Mouse (Mus musculus): ENCODE results near the gene Naaladl2. TPM values are rescaled to one million over a fixed set of nuclear protein-coding genes. Genes with fewer than 3 reads are reported as not detected.

The Naaladl2 gene
- polyA plus RNA-seq (2012; rRNA removed; ENCODE audit: low replicate concordance), result 0.13 and 2.0 TPM in 2 replicates

DNA sequence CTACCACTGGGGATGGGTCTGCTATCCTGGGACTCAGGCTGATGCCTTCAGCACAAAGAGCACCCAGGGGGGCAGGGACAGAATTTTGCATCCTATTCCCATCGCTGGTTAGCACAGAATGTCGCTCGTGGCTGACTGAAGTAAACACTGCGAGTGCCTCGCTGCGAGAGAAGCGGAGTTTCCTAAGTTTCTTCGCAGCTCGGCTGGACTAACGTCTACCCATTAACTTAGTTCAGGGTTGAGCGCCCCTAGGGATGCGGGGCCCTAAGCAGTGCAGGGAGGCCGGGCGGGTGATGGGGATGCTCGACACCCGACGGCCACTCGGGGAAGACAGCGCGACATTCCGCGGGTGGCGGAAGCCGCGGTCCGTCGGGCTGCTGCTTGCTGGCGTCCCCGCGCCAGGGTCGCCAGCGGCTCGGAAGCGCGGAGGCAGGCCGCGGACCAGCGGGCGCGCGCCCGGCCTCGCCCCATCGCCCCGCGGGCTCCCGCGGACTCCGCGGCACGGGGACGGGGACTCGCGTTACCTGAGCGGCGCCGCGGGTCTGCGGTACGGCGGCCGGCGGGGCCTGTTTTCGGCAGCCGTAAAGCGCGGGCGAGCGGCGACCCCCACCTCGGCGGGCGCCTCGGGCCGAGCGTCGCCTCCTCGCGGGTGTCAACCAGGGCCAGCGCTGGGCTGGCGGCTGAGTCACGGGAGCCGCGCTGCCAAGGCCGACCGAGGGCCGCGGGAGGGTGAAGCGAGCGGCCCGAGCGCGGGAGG lies at the start of gene Naaladl2:
Naaladl2 (minus strand) TSS at position 707 of the 757 bp plus-strand sequence.

All from subcutaneous adipose tissue, adult 2 months (tissue).